Mouse (Mus musculus) adrenal gland, postnatal 36 days (tissue): ENCODE measurements around the gene Cers6. TPM values are rescaled to one million over a fixed set of nuclear protein-coding genes. Genes with fewer than 3 reads are reported as not detected.

Source experiments
- DNase-seq, 2 experiments: peaks; one replicate each; pipeline ENCODE4 v3.0.0; 2021; ENCODE audit warnings: mixed read lengths in 1 of 2
- long read RNA-seq, 2 experiments: library from polyadenylated mRNA; stranded (forward); transcript quantifications; one replicate each; pipeline ENCODE4 v2.0.0; 2021; ENCODE audit warnings: borderline sequencing depth in 2 of 2
- total RNA-seq, 2 experiments: library from RNA; stranded (reverse); gene quantifications; 2 replicates each; pipeline ENCODE4 v1.2.3; 2021

The Cers6 gene
- total RNA-seq, result 1 to 10 TPM; 4.3 to 8.4 TPM
- long read RNA-seq, experiment 1, partial matches to known transcripts, result 0 of 1 reads
- long read RNA-seq, experiment 1, other reads (novel, unspliced or antisense), result 0 of 1 reads
- long read RNA-seq, experiment 2, result 0 reads

DNA sequence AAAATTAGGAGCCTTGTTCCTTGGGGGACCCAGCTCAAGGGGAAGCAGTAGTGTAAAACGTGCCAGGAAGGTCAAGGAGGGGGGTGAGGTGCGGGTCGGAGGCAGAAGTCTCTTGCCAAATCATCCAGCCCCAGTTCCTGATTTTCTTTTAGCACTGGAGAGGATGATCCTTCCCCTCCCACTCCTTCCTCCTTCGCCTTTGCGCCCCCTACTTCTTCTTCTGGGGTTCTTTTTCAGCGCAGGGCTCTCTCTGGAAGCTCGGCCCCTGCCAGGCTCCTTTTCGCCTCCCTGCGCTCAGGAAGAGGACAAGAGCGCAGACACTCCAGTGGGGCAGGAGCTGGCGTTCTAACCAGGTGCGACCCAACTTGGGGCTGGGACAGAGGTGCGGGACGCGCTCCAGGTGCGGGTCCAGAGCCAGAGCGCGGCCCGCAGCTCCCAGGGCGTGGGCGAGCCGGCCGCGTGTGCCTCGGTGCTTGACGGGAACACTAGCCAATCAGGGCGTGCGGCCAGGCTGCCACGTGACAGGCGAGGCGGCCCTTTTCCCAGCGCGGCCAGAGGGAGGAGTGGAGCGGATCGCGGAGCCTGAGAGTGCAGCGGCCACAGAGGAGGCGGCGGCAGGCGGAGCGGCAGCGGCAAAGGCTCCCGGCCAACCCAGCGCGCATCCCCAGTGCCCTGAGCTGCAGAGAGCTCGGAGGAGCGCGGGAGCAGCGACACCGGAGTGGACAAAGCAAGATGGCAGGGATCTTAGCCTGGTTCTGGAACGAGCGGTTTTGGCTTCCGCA is at the start of gene Cers6:
Cers6 (plus strand) TSS at position 538 of the 782 bp plus-strand sequence.
- peak; percentile 97 to 99 for DNase-seq

DNA sequence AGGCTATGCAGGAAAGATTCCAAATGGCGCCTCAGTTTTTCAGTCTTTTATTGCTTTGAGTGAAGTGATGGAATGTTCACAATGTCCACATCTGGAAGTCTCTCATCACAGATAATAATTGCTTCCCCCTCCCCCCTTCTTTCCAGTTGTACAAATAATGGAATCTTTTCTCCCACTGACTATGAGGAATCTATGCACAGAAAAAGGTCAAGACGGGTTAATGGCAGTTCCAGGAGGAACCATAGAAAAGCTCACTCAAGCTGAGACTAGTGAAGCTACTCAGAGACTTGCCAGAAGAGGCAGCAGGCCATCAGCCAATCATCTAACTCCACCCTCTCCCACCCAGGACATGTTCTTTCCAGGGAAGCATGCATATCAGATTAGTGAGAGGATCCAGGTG is 46.8 kb upstream of the Cers6 start:
- no peak for DNase-seq

DNA sequence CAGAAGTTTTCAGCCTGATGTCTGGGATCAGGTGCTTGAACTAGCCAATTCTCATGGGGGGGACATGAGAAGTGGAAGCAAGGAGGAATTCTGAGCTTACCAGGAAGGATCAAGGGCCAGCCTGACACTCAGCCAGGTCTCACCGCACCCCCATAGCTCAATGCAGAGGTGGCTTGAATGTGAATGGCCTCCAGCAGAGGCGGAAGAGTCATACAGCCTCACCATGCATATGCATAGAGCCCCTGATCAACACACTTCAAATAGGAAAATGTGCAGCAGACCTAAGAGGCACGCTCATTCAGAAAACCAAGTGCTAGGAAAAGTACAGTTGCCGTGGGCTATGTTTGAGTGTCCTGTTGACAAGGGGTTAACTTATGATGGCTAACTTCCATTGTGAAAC is 42.2 kb upstream of the Cers6 start:
- DNase-seq, result no peak

DNA sequence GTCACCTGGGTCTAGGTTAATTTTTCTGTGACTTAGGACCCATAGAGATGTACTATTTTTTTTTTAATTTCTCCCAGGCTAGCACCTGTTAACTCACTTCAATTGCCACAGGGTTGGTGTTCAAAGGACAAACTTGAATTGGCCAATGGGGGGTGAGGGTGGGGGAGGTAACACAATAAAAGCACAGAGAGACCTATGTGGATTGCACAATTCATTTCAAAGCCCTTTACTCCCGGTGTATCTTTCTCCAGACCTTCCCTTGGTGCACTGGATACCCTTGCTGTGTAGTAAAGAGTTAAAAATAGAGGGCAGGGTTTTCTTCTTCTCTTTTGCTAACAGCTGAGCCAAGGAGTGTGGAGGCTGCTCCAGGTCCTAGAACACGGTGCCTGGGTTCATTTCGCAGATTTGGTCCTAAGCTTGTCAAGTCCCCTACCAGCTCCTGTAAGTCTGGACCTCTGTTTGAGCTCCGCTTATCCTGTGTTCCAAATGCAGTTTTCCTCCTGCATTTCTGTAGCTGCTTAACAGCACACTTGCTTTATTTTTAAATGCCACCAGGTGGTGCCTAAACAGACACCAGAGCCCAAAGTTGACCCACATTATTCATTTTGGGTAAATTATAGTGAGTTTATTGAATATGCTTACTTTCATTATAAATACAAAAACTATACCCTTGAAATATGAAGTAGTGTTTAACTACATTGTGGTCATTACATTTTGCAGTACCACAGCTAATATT is 38.9 kb upstream of the Cers6 start:
- DNase-seq, result no peak

DNA sequence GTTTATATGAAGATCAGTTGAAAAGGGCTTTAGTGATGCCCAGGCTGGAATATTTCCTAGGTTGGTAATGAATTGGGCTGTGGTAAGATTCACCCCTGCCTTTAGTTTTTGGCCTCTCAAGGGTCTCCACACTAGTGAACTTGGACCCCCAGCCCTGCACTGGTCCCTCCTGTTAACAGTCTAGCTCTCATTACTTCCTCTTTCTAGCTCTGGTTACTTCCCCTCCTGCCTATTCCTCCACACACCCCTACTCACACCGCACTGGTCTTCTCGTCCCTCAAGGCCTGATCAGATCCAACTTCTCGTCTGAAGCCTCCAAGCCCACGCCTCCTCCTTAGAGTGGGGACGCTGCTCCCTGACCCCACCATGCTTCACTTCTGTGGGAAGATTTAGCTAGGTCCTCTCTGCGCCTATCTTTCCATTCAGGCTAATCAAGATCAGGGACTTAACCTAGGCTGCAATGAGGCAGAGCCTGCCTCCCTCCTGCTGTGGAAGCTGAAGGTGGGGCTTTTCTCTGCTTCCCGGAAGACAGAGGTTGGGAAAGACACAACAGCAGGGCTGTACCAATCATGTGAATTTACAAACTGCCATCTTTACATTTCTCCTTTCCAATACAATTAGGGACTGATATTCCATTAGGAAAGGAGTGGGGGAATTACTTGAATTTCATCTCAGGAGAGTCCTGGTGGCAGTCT is 35.8 kb upstream of the Cers6 start:
- no peak for DNase-seq

DNA sequence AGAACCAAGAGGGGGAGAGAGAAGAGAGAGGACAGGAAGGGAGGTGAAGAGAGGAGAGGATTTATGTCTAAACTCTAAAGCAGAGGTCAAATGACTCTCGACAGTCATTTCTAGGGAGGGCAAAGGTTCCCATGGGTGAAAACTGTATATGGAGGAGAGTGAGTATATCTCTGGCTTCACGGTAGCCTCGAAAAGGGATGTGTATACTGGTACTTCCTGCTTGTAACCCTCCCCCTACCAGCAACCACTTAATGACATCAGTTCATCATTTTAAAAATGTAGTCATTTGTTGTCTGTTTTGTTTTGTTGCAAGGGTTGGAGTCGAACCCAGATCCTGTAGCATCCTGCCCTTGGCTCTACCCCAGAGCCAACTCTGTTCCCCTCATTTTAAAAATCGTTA is 17.9 kb upstream of the Cers6 start:
- no peak for DNase-seq

DNA sequence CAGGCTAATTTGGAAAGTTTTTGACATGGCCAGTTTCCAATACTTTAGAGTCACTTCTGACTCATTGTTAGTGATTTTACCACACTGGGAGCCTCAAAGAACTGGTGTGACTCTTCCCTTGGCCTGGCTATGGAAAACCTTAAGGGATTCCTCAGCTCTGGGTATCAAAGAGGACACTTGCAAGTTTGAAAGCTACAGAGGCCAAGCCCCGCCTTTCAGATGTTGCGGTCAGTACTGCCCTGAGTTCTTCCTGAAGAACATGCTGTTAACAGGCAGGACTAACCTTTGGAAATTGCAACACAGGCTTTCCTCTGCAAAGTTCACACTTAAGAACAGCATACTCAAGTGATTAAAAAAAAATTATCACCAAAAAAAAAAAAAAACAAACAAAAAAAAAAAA is 16.7 kb upstream of the Cers6 start:
- peak in 1 of 2 experiments; percentile 3 for DNase-seq

DNA sequence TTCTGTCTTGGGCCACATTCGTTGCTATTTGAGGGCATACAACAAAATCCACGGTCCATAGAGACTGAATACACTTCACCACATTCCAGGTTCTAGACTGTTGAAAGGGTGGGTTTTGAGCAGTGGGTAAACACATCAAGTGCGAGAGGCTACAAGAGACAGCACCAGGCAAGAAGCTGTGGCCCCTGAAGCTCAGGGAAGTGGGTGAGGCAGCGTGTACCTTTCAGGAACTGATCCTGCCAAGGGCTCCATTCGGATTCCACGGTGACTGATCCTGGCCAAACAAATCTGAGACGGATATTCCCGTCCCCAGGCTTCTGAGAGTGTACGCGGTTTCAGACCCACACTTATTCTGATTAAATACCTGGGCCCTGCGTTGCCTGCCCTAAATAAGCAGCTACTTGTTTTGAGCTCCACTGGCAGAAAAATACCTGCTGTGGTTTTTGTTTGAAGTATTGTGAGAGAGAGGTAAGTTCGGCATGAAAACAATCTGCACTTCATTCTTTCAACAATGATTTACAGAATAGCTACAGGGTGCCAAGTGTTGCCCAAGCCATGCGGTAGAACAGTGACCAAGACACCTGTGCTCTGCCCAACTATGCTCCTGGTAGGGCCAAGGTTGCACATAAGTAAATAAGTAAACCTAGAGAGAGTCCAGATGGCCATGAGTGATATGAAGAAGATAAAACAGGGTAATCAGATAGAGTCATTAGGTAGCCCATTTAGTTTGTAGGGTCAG is 16.1 kb upstream of the Cers6 start:
- no peak for DNase-seq

DNA sequence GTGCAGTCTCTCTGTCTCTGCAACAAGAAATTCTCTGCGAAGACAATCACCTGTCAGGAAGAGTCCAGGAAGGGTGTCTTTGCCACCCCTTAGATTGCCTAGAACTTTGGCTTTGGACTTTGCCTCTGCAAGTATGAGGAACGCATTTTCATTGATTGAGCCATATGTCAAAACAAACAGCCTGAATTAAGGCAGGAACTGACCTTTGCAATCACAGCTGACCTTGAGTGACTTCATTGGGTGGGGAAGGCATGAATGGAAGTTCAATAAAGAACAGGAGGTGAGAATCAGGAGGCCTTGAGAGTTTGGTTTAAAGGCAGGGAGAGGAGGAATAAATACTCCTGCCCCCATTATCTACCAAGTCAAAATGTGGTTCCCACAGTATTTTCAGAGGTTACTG is 850 bp upstream of the Cers6 start:
- no peak for DNase-seq

DNA sequence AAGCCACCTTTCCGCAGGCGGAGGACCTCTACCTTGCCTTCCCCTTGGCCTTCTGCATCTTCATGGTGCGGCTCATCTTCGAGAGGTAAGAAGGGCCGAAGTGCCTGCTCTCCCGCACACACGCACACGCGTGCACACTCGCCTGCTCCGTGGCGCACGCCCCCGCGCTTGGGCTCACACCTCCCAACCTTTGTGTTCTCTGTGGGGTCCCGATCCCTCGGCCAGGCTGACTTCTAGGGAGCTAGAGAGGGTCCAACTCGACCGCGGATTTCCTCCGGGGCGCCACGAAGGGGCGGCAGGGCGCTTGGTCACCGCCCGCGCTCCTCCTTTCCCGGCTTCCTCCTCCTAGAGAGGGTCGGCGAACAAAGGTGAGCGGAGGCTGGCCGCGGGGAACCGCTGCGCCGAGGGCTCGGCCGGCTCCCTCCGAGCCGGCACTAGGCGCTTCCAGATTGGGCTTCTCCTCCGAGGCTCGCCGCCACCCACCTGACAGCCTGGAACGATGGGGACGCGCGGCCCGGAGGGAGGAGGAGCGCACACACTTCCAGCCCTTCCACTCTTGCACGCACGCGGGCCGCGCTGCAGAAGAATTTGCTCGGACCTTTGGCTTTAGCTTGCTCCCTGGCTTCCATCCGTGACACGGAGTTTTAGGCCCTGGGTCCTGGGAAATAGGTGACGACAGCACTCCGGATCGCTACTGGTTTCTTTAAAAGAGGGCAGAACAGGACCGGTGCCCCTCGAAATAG is 651 bp downstream of the Cers6 start:
- DNase-seq, result peak; percentile 51 to 60

DNA sequence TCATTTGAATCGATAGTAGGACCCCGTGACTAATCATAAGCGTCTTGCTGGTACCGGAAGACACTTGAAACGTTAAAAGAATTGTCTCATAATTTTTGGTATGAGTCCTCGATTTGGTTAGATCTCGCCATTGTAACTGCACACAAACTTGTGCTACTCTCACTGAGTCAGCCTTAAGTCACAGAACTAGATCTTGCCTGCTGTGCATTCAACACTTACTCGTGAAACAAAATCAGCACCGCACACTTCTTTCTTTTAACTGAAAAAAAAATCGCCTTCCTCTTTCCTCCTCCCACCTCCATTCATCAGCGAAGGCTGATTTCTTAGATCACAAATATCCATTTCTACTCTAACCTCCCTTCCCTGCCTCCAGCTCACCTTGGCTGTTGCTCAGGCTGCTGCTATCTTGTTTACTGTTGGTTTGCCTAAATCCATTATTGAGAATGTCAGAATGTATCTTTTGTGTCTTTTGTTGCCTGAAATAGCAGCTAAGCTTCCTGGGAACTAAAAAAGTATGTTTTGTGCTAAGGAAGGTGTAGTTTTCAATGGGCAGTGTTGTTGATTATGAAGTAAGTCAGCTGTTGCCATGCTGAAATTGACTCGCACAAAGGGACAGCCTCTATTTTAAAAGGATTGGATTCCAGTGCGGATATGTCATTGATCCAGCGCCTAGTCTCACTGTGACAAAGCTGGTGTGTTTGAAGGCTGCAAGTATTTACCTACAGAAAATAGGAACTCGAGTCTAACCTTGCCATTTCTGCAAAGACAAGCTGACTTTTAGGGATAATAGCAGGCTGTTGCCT is 1.4 kb downstream of the Cers6 start:
- DNase-seq, result no peak

DNA sequence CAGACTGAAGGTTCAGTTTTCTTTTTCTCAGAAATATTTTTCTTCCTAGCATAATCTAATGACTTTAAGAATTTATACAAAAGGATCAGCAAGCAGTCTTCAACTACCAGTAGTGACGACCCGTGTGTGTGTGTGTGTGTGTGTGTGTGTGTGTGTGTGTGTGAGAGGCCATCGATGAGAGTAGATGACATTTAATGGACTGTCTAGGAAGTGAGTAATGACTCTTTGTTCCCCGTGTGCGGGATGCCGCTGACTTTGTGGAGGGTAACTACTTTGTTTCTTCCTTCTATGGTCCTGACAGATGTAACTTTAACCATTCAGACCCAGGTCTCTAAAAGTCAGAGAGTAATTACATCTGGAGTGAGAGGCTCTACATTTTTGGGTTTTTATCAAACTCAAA is 2.3 kb downstream of the Cers6 start:
- DNase-seq, result no peak

DNA sequence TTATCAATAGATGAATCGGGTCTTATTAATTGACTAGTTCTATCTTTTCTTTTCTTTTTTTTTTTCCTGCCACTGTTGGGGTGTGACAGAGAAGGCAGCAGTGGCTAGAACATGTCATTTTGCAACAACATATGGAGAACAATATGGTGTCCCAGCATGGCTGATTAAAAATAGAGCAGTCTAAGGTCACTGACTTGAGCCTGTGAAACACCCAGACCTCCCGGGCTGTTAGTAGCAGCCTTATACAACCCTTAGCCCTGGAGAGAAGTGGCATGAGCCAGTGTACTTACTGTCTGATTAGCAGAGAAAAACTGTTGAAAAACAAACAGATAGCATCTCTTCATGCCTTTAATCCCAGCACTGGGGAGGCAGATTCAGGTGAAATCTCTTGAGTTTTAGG is 3.1 kb downstream of the Cers6 start:
- DNase-seq, result no peak

DNA sequence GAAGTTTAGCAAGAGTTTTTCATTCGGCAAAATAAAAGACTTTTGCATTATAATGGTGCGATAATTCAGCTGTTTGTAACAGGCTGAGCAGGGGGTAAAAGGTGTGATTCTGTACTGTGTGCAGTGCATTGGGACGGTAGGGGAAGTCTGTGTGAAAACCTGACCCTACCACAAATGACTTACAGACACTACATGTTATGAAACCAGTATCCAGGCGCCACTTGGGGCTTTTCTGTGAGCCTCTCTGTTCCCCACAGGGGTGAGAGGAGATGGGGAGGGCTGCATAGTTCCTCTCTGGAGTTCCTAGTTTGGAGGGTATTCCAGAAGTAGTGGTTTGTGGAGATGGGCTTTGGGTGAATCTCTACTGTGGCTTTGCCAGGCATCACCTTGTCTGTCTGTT is 5.9 kb downstream of the Cers6 start:
- no peak for DNase-seq

DNA sequence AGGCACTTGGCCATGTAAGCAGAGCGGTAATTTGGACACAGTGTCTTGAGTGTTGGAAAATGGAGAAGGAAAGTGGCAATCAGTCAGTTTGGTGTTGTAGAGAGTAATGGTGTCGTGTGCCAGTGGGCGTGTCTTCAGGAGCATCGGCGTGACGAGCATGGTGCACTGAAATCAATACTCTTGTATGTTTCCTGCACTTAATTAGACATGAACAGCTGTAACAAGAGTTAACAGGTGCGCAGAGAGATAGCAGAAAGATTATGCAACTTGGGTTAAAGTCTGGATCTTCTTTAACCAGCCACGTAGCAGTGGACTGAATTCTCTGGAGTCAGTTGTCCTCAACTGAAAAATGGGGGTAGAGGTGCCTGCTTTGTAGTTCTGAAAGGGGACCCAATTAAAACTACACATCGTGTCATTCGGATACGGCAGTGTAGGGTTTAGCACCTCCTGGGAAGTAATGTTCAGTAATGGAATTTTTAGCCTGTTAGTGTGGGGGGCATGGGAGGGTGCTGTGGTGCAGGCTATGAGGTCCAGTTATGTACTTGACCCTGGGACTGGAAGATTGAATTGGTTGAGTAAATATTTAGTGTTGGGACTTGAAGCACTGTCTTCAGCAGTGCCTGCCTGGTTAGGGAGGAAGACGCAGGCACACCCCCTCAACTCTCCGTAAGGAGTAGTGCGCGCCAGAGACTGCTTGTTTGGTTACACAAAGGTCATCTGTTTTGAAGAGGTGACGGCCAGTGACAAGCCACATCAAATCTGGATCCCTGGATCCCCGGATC is 9.9 kb downstream of the Cers6 start:
- DNase-seq, result no peak

DNA sequence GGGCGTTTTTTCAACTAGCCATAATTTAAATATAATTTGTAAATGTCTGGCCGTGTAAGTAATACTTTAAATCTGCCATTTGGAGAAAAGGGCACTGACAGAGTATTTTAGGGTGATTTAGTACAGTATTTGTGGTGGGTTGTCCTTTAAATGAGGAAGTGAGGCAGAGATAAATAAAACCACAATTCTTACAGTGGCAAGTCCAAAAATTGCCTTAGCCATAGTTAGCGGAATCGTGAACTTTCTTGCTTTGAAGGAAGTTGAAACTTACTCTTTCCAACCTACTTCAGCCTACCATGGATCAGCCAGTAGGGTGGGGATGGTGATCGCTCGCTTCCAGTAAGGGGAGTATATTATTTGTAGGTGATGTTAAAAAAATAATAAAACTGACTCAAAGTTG is 11.8 kb downstream of the Cers6 start:
- DNase-seq, result no peak

DNA sequence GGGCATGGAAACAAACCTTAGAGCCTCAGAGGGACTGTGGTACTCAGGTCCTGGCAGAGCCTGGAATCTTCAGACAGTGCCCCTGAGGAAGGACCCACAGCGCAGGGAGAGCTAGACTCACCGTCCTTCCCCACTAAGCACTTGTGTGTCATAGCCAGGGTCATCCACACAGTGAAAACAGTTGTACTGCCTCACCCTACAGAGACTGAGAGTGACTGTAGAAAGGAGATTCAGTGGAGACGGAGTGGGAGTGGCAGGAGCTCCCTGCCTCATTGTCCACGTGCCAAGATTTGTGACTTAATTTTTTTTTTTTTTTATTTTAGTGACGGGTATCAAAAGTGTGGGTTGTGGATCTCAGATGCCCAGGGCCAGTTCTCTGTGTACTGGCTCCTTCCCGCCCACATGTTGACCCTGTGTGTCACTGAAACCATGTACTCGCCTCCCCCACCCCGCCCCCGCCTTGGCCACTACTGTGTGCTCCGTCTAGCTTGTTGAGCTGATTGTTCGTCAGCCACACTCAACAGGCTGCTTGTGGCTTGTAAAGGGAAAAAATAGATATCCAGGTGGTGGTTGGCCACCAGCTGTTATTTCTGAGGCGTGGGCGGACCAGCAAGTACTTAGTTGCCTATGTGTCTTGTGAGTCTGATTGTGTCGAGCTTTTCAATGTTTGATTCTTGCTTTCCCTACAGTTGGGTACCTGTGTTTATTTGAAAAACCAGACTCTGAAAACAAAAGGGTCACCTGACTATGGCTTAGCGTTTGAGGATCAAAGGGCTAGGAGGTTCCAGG is 12.6 kb downstream of the Cers6 start:
- no peak for DNase-seq

DNA sequence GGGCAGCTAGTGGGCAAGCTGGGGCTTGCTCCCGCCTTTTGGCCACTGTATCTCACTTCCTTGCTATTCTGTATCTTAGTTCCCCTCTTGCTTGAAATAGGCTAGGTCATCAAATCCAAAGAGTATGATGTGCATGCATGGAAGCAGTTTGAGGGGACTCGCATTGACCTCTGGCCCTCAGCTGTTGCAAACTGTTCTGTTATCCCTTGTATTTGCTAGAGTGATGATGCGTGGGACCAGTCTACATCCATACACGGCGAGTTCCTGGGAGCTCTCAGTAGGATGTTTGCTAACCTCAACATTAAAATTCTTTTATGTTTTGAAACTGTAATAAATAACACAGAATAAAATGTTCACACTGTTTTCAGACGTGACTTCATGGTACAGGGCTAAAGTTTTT is 13.3 kb downstream of the Cers6 start:
- no peak for DNase-seq
